Mouse (Mus musculus) sigmoid colon, adult 10 weeks (tissue): ENCODE results near the gene Usp47. TPM values are rescaled to one million over a fixed set of nuclear protein-coding genes. Genes with fewer than 3 reads are reported as not detected.

Experiments
- polyA plus RNA-seq: library from polyadenylated mRNA; stranded (reverse); fragments of 350-450 nt; fragmentation: Illumina TruSeq; extraction: RNeasy Lipid Tissue Mini Kit (QIAGEN cat#74804); gene quantifications from one replicate; pipeline ENCODE4 v1.2.3, GENCODE M21; 2014; ENCODE audit warnings: low read depth, low replicate concordance

Usp47 gene
- polyA plus RNA-seq, result 134 TPM

DNA sequence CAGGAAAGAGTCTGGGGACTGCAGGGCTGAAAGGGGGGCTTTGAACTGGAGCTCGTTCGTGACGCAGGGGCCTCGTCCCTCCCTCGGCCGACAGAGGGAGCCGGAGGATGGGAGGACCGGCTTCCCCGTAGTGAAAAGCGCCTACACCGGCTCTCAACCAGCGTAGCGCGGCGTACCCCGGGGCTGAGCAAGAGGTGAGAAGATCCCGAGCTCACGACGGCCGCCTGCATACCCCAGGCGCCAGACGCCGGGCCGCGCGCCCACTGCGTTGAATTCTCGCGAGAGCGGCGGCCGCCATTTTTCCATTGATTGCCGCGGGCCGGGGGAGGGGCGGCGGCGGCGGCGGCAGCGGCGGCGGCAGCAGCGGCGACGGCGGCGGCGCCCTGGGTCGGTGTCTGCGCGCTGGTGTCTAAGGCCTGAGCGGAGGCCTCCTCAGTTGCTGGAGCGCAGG lies at the start of gene Usp47:
TSS of gene Usp47 (plus strand) at position 355 of the 451 bp plus-strand sequence.

DNA sequence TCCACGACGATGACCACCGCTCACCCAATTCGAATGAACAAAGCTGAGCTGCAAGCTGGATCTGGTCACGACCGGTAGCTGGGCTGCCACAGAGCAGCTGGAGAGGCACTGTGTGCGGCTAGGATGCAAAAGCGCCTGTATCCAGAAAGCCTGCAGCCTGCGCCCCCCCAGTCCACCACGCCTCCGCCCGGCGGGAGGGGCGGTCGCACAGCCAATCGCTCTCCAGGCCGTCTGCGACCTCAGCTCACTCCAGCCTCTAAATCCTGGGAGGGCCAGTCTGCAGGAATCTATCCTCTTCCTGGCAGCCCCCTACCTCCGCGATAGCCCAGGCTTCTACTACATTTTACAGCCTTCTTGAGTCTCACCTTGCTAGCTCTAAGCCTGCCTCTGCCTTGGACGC lies 135.6 kb downstream of the Usp47 start, which contains the start of gene Dkk3:
TSS of gene Dkk3 (minus strand) at position 116 of the 400 bp plus-strand sequence.

Other genes starting within 250 kb of the Usp47 start
- 0.32 TPM for gene Galnt18, start 243.5 kb upstream of the Usp47 start, polyA plus RNA-seq
- 36.1 TPM for gene Dkk3, start 135.6 kb downstream of the Usp47 start, polyA plus RNA-seq
- 46.2 TPM for gene Mical2, start 202.4 kb downstream of the Usp47 start, polyA plus RNA-seq